17 mouse cellular contexts compared by ENCODE assay signal in the genomic region with DNA sequence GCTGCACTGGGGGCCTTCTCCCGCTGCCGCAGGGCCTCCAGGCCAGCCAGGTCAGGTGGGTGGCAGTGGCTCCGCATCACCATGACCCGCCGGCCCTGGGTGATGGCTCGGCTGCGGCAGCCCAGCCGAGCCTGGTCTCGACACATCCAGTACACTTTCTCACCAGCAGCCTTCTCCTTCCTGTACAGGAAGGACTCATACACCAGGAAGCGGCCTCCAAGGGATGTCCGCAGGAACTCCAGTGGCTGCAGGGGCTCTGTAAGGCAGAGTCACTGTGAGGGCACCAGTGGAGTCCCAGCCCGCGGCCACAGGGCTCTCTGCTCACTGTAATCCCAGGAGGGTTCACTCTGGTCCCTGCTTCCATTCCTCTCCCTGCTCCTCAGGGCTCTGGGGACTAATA. TPM values are rescaled to one million over a fixed set of nuclear protein-coding genes. Genes with fewer than 3 reads are reported as not detected.
DNase-seq lines count a peak whose midpoint lies in the region; ATAC-seq lines count a peak whose summit lies in the region.
"Had no signal": no experiment of that assay in that cellular context is flagged by ENCODE, and none has a peak within 500 bp of the region (broad histone marks: within the 10 kb centered on the region; RNA-seq: fewer than 3 reads in every experiment).

No protein-coding gene starts in this region.

- ATAC-seq in liver, embryonic 16.5 days (ENCODE audit: low read depth) = peak; percentile 47
- ATAC-seq in liver, embryonic 11.5 days (replicated peaks; ENCODE audit: low FRiP score) = no peak
- ATAC-seq in hematopoietic stem cell, adult 5-6 weeks (replicated peaks in 1 of 2; ENCODE audit: insufficient read depth in 1 of 2, low FRiP score in 2 of 2, low TSS enrichment in 1 of 2, low read depth in 1 of 2, poor library complexity in 2 of 2, severe bottlenecking in 2 of 2) = peak; percentile 32 to 52; a peak in 3 of 4 replicates
- ATAC-seq in monocyte, adult 5-6 weeks (replicated peaks; ENCODE audit: insufficient number of reproducible peaks, low FRiP score, low TSS enrichment, poor library complexity, severe bottlenecking) = no peak
- ATAC-seq: forebrain, embryonic 13.5 days had no signal

- intact Hi-C loops in left cerebral cortex, postnatal 25 days (cut with DNase I) = no loop called here

- WGBS in liver, embryonic 16.5 days (ENCODE audit: insufficient replicate concordance) = 68% methylated on average over 13 of the region's 13 CpGs
- WGBS in liver, embryonic 11.5 days = 79% methylated on average over 13 of the region's 13 CpGs

- no peak overlapping the region for H3K4me2 ChIP-seq in liver, embryonic 16.5 days (ENCODE audit: low read depth, low read length)
- no peak overlapping the region for H3K4me2 ChIP-seq in liver, embryonic 11.5 days
- H3K4me2 ChIP-seq: forebrain, embryonic 13.5 days; liver, embryonic 15.5 days; midbrain, embryonic 13.5 days; neural tube, embryonic 13.5 days had no signal

- H3K27ac ChIP-seq in liver, embryonic 16.5 days (ENCODE audit: low read length) = no peak overlapping the region
- H3K27ac ChIP-seq in liver, embryonic 11.5 days (ENCODE audit: low read depth, low read length) = no peak overlapping the region
- H3K27ac ChIP-seq: forebrain, embryonic 13.5 days; liver, embryonic 15.5 days; midbrain, embryonic 13.5 days; neural tube, embryonic 13.5 days had no signal

- DNase-seq in adrenal gland, adult 2 months = peak; percentile 30
- no peak for DNase-seq in adrenal gland, adult (ENCODE audit: inconsistent age in 2 of 2, low spot score in 1 of 2)
- no peak for DNase-seq in liver, embryonic 11.5 days (ENCODE audit: low spot score)
- DNase-seq in kidney, postnatal 14 days = peak; percentile 59
- no peak for DNase-seq in left cerebral cortex, postnatal 25 days (ENCODE audit: low spot score in 2 of 2)
- DNase-seq: cerebellum, adult 2 months; gastrocnemius, postnatal 14 days; heart, postnatal 10 days; thymus, postnatal 4 days had no signal

- H3K9ac ChIP-seq in liver, embryonic 16.5 days (ENCODE audit: low read depth, low read length) = no peak overlapping the region
- no peak overlapping the region for H3K9ac ChIP-seq in liver, embryonic 11.5 days (ENCODE audit: low read depth, low read length)
- H3K9ac ChIP-seq: forebrain, embryonic 13.5 days; liver, embryonic 15.5 days; midbrain, embryonic 13.5 days; neural tube, embryonic 13.5 days had no signal

- H3K4me1 ChIP-seq in liver, embryonic 16.5 days (ENCODE audit: control insufficient read depth, low read depth, low read length) = no peaks in the 10 kb centered on the region
- no peaks in the 10 kb centered on the region for H3K4me1 ChIP-seq in liver, embryonic 11.5 days (replicated peaks; ENCODE audit: control insufficient read depth, insufficient read depth, low read length)
- H3K4me1 ChIP-seq: forebrain, embryonic 13.5 days; liver, embryonic 15.5 days; midbrain, embryonic 13.5 days; neural tube, embryonic 13.5 days had no signal

- no peaks in the 10 kb centered on the region for H3K27me3 ChIP-seq in liver, embryonic 16.5 days (ENCODE audit: control insufficient read depth, insufficient read depth, low read depth, low read length)
- H3K27me3 ChIP-seq in liver, embryonic 11.5 days (replicated peaks; ENCODE audit: control insufficient read depth, insufficient read depth, low read length) = no peaks in the 10 kb centered on the region
- H3K27me3 ChIP-seq: CH12.LX; forebrain, embryonic 13.5 days; liver, embryonic 15.5 days; midbrain, embryonic 13.5 days; neural tube, embryonic 13.5 days had no signal

- H3K36me3 ChIP-seq in liver, embryonic 16.5 days (ENCODE audit: control insufficient read depth, insufficient read depth) = no peaks in the 10 kb centered on the region
- H3K36me3 ChIP-seq in liver, embryonic 11.5 days (ENCODE audit: control insufficient read depth, insufficient read depth, low read length) = peaks cover 32% of the 10 kb centered on the region
- H3K36me3 ChIP-seq: liver, embryonic 15.5 days had no signal

- H3K9me3 ChIP-seq in liver, embryonic 16.5 days (replicated peaks; ENCODE audit: control insufficient read depth, low read length) = no peaks in the 10 kb centered on the region
- no peaks in the 10 kb centered on the region for H3K9me3 ChIP-seq in liver, embryonic 11.5 days (ENCODE audit: control insufficient read depth, low read length)
- H3K9me3 ChIP-seq: forebrain, embryonic 13.5 days; liver, embryonic 15.5 days; midbrain, embryonic 13.5 days; neural tube, embryonic 13.5 days had no signal

- no peak overlapping the region for H3K4me3 ChIP-seq in liver, embryonic 16.5 days (ENCODE audit: low read depth, low read length)
- H3K4me3 ChIP-seq in liver, embryonic 11.5 days (ENCODE audit: low read depth, low read length) = no peak overlapping the region
- H3K4me3 ChIP-seq: forebrain, embryonic 13.5 days; liver, embryonic 15.5 days; midbrain, embryonic 13.5 days; neural tube, embryonic 13.5 days had no signal

RNA-seq across cellular contexts. Expression of a gene that starts 10.1 kb away (rescaled TPM):
- not detected for total RNA-seq in adrenal gland, adult 2 months (2021)
- polyA plus RNA-seq in adrenal gland, adult 2 months (2012; rRNA removed) = 0.28 and 0.54 TPM in 2 replicates
- not detected in 2 replicates for polyA plus RNA-seq in liver, embryonic 16.5 days (2015; fragmentation: Nextera tagmentation; extraction: Ambion mirVana)
- 0.60 and 0.73 TPM in 2 replicates for polyA plus RNA-seq in liver, embryonic 11.5 days (2014; fragmentation: Nextera tagmentation; extraction: Ambion mirVana)
- total RNA-seq in hematopoietic stem cell, adult 5-6 weeks (2017) = not detected in 2 replicates
- total RNA-seq in monocyte, adult 5-6 weeks (2017) = 0.39 TPM in 1 of 3 replicates, not detected in the others
- total RNA-seq in left cerebral cortex, postnatal 25 days (2021) = under 1 TPM; 0.60 to 0.71 TPM
- total RNA-seq: gastrocnemius, postnatal 14 days; heart, postnatal 10 days had no signal
- polyA plus RNA-seq: liver, embryonic 15.5 days had no signal

RNA-seq across cellular contexts. Expression of a gene that starts 15.0 kb away (rescaled TPM):
- total RNA-seq in adrenal gland, adult 2 months (2021) = 10 to 100 TPM in 1 of 2 experiments, 1 to 10 TPM in 1; 7.6 to 17.6 TPM
- polyA plus RNA-seq in adrenal gland, adult 2 months (2012; rRNA removed) = 33.3 and 37.8 TPM in 2 replicates
- polyA plus RNA-seq in liver, embryonic 16.5 days (2015; fragmentation: Nextera tagmentation; extraction: Ambion mirVana) = 7.5 and 7.6 TPM in 2 replicates
- polyA plus RNA-seq in liver, embryonic 11.5 days (2014; fragmentation: Nextera tagmentation; extraction: Ambion mirVana) = 10.4 and 11.4 TPM in 2 replicates
- 2.3 and 3.4 TPM in 2 replicates for total RNA-seq in hematopoietic stem cell, adult 5-6 weeks (2017)
- total RNA-seq in monocyte, adult 5-6 weeks (2017) = 0.38 to 5.1 TPM (median 2.9 TPM) in 3 replicates
- total RNA-seq in left cerebral cortex, postnatal 25 days (2021) = 10 to 100 TPM; 52.8 to 58.2 TPM

RNA-seq across cellular contexts. Expression of a gene that starts 15.7 kb away (rescaled TPM):
- total RNA-seq in adrenal gland, adult 2 months (2021) = 10 to 100 TPM; 61.8 to 85.0 TPM
- polyA plus RNA-seq in adrenal gland, adult 2 months (2012; rRNA removed) = 45.8 and 49.3 TPM in 2 replicates
- 8.6 and 10.6 TPM in 2 replicates for polyA plus RNA-seq in liver, embryonic 16.5 days (2015; fragmentation: Nextera tagmentation; extraction: Ambion mirVana)
- polyA plus RNA-seq in liver, embryonic 11.5 days (2014; fragmentation: Nextera tagmentation; extraction: Ambion mirVana) = 39.1 and 42.3 TPM in 2 replicates
- total RNA-seq in hematopoietic stem cell, adult 5-6 weeks (2017) = 26.3 and 33.2 TPM in 2 replicates
- total RNA-seq in monocyte, adult 5-6 weeks (2017) = 7.0 to 19.0 TPM (median 8.6 TPM) in 3 replicates
- 100 to 1,000 TPM; 304 to 305 TPM for total RNA-seq in left cerebral cortex, postnatal 25 days (2021)

RNA-seq across cellular contexts. Expression of a gene that starts 29.6 kb away (rescaled TPM):
- total RNA-seq in adrenal gland, adult 2 months (2021) = 1 to 10 TPM; 2.8 to 2.9 TPM
- polyA plus RNA-seq in adrenal gland, adult 2 months (2012; rRNA removed) = 21.8 and 23.1 TPM in 2 replicates
- polyA plus RNA-seq in liver, embryonic 16.5 days (2015; fragmentation: Nextera tagmentation; extraction: Ambion mirVana) = 24.9 and 26.0 TPM in 2 replicates
- 51.5 and 60.2 TPM in 2 replicates for polyA plus RNA-seq in liver, embryonic 11.5 days (2014; fragmentation: Nextera tagmentation; extraction: Ambion mirVana)
- total RNA-seq in hematopoietic stem cell, adult 5-6 weeks (2017) = 13.9 and 14.3 TPM in 2 replicates
- total RNA-seq in monocyte, adult 5-6 weeks (2017) = 0.86 to 3.7 TPM (median 2.6 TPM) in 3 replicates
- total RNA-seq in left cerebral cortex, postnatal 25 days (2021) = 1 to 10 TPM; 3.0 to 3.3 TPM

RNA-seq across cellular contexts. Expression of a gene that starts 30.2 kb away (rescaled TPM):
- total RNA-seq in adrenal gland, adult 2 months (2021) = 1 to 10 TPM; 4.3 to 6.7 TPM
- polyA plus RNA-seq in adrenal gland, adult 2 months (2012; rRNA removed) = 8.7 and 12.0 TPM in 2 replicates
- polyA plus RNA-seq in liver, embryonic 16.5 days (2015; fragmentation: Nextera tagmentation; extraction: Ambion mirVana) = 0.64 and 0.86 TPM in 2 replicates
- 9.4 and 10.6 TPM in 2 replicates for polyA plus RNA-seq in liver, embryonic 11.5 days (2014; fragmentation: Nextera tagmentation; extraction: Ambion mirVana)
- 6.3 and 9.1 TPM in 2 replicates for total RNA-seq in hematopoietic stem cell, adult 5-6 weeks (2017)
- 2.5 TPM in 1 of 3 replicates, not detected in the others for total RNA-seq in monocyte, adult 5-6 weeks (2017)
- 10 to 100 TPM; 14.5 to 15.4 TPM for total RNA-seq in left cerebral cortex, postnatal 25 days (2021)
- total RNA-seq: CH12.LX had no signal

Comparison
In these comparisons a context has a peak if more than half of its experiments do, and no peak if none do; other contexts are left out.
1. DNase-seq: peak in adrenal gland, adult 2 months (single experiment) and kidney, postnatal 14 days (single experiment); none in adrenal gland, adult (0 of 2), liver, embryonic 11.5 days (single experiment) and left cerebral cortex, postnatal 25 days (0 of 2).
2. ATAC-seq: peak in liver, embryonic 16.5 days (single experiment) and hematopoietic stem cell, adult 5-6 weeks (2 of 2); none in liver, embryonic 11.5 days (single experiment) and monocyte, adult 5-6 weeks (single experiment).